Mouse (Mus musculus) E14TG2a.4 (cell line): ENCODE data around the gene Sprr2d.

ENCODE experiments used
- H3K27me3 ChIP-seq: 2 replicates; pipeline ENCODE4 v1.6.1; 2014; ENCODE audit warnings: low read length, control low read depth; ENCODE audit not compliant: insufficient read depth
- H3K36me3 ChIP-seq: 2 replicates; pipeline ENCODE4 v1.6.1; 2014; ENCODE audit warnings: low read length, control low read depth; ENCODE audit not compliant: insufficient read depth
- H3K4me1 ChIP-seq: replicated peaks from 2 replicates; pipeline ENCODE4 v1.6.1; 2014; ENCODE audit warnings: low read depth, low read length, control low read depth
- H3K4me3 ChIP-seq: replicated peaks from 2 replicates; pipeline ENCODE4 v1.5.1; 2014; ENCODE audit warnings: mild to moderate bottlenecking, low read length
- H3K9me3 ChIP-seq: 2 replicates; pipeline ENCODE4 v1.6.1; 2014; ENCODE audit warnings: low read length, control low read depth
- CTCF ChIP-seq: conservative IDR thresholded peaks from 2 replicates; pipeline ENCODE4 v1.5.1; 2014; ENCODE audit warnings: low read length
- NANOG ChIP-seq: IDR thresholded peaks from 2 replicates; pipeline ENCODE4 v1.6.1; 2014; ENCODE audit warnings: borderline replicate concordance, low read length, mixed read lengths
- POU5F1 ChIP-seq: IDR thresholded peaks from 2 replicates; pipeline ENCODE4 v1.6.1; 2014; ENCODE audit warnings: low read length, borderline replicate concordance

The Sprr2d gene

DNA sequence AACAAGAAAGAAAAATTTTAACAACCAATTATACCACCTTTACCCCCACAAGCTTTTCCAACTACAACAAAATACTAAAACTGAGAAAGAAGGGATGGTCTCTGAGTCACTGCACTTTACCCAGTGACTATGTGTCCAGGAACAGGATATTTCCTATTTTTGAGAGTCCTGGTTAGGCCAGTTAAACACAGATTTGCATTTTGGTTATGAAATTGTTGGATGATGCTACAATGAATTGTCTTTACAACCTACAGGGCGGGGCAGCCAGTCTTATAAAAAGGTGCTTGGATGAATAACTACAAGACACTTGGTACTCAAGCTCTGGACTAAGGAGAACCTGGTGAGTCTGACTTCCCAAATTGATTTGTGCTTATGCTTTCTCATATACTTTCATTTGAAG, 46.4 kb downstream of the Sprr2d start, which contains the start of gene Sprr2h:
Gene Sprr2h, plus strand, starts transcription at position 301 of the 400 bp plus-strand sequence.
- no peaks in the 10 kb centered on the region for H3K27me3 ChIP-seq
- no peak for TF ChIP-seq POU5F1
- no peak for TF ChIP-seq CTCF
- no peak for TF ChIP-seq NANOG
- no peaks in the 10 kb centered on the region for H3K36me3 ChIP-seq
- no peak within 1 kb of the TSS for H3K4me3 ChIP-seq
- H3K9me3 ChIP-seq = no peaks in the 10 kb centered on the region
- no peaks in the 10 kb centered on the region for H3K4me1 ChIP-seq
